ENCODE assay signal across 26 mouse cellular contexts in the genomic region with DNA sequence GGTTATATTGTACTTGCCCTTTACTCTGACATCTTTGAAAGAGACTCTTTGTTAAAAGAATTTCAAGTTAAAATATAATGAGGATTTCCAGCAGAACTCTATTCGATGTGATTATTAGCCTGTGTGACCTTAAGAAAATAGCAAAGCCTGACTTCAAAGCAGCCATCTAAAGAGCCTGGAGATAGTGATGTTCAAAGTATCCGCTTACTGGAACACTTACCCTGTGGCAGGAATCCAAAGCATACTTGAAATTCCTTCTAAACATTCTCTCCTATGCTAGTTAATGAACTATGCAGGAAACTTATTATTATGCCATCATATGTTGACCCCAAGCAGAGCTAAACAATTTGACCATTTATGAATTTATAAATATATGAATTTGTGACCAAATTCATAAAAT. TPM values are rescaled to one million over a fixed set of nuclear protein-coding genes. Genes with fewer than 3 reads are reported as not detected.
A peak's percentile ranks its signal among the peaks of the same experiment; 100 is the strongest.
DNase-seq lines count a peak whose midpoint lies in the region; ATAC-seq and TF ChIP-seq lines count a peak whose summit lies in the region.
"Had no signal": no experiment of that assay in that cellular context is flagged by ENCODE, and none has a peak within 500 bp of the region (broad histone marks: within the 10 kb centered on the region; RNA-seq: fewer than 3 reads in every experiment).

No protein-coding gene starts in this region.

- H3K36me3 ChIP-seq in kidney, embryonic 15.5 days = no peaks in the 10 kb centered on the region
- no peaks in the 10 kb centered on the region for H3K36me3 ChIP-seq in lung, embryonic 14.5 days (ENCODE audit: insufficient read depth)
- H3K36me3 ChIP-seq: embryonic facial prominence, embryonic 15.5 days; heart, embryonic 10.5 days; limb, embryonic 12.5 days; midbrain, embryonic 12.5 days had no signal

- ATAC-seq in kidney, embryonic 15.5 days (replicated peaks; ENCODE audit: low FRiP score) = 0 out of 2 replicates have a peak, but pooled peaks have one; percentile 18
- peak; percentile 76; the same call in 1 of the 2 replicates for ATAC-seq in lung, embryonic 14.5 days (ENCODE audit: insufficient read depth)
- ATAC-seq: forebrain, embryonic 13.5 days; intestine, postnatal 0 days had no signal

- H3K27me3 ChIP-seq in kidney, embryonic 15.5 days = no peaks in the 10 kb centered on the region
- H3K27me3 ChIP-seq in lung, embryonic 14.5 days (ENCODE audit: insufficient read depth, low read length) = no peaks in the 10 kb centered on the region
- H3K27me3 ChIP-seq: CH12.LX; embryonic facial prominence, embryonic 15.5 days; forebrain, embryonic 13.5 days; limb, embryonic 12.5 days; megakaryocyte, embryonic 14.5 days; midbrain, embryonic 12.5 days had no signal

- no peak overlapping the region for H3K4me2 ChIP-seq in kidney, embryonic 15.5 days
- no peak overlapping the region for H3K4me2 ChIP-seq in lung, embryonic 14.5 days
- H3K4me2 ChIP-seq: embryonic facial prominence, embryonic 15.5 days; forebrain, embryonic 13.5 days; hindbrain, embryonic 14.5 days; limb, embryonic 12.5 days; liver, embryonic 11.5 days; midbrain, embryonic 12.5 days had no signal

- no peak overlapping the region for H3K4me3 ChIP-seq in kidney, embryonic 15.5 days (replicated peaks)
- no peak overlapping the region for H3K4me3 ChIP-seq in lung, embryonic 14.5 days (ENCODE audit: low read depth, low read length)
- H3K4me3 ChIP-seq: embryonic facial prominence, embryonic 15.5 days; forebrain, embryonic 13.5 days; heart, embryonic 10.5 days; limb, embryonic 12.5 days; megakaryocyte, embryonic 14.5 days; midbrain, embryonic 12.5 days had no signal

- H3K27ac ChIP-seq in kidney, embryonic 15.5 days = no peak overlapping the region
- no peak overlapping the region for H3K27ac ChIP-seq in lung, embryonic 14.5 days (ENCODE audit: low read depth)
- H3K27ac ChIP-seq: embryonic facial prominence, embryonic 15.5 days; forebrain, embryonic 13.5 days; hindbrain, embryonic 14.5 days; limb, embryonic 12.5 days; midbrain, embryonic 12.5 days had no signal

- no peaks in the 10 kb centered on the region for H3K9me3 ChIP-seq in kidney, embryonic 15.5 days (replicated peaks)
- no peaks in the 10 kb centered on the region for H3K9me3 ChIP-seq in lung, embryonic 14.5 days (ENCODE audit: low read depth, low read length)
- H3K9me3 ChIP-seq: embryonic facial prominence, embryonic 15.5 days; forebrain, embryonic 13.5 days; heart, embryonic 10.5 days; limb, embryonic 12.5 days; megakaryocyte, embryonic 14.5 days; midbrain, embryonic 12.5 days had no signal

- WGBS in kidney, embryonic 15.5 days = 41% methylated on average over 2 of the region's 2 CpGs
- WGBS in lung, embryonic 14.5 days = 8% methylated on average over 2 of the region's 2 CpGs

- H3K9ac ChIP-seq in kidney, embryonic 15.5 days = no peak overlapping the region
- H3K9ac ChIP-seq in lung, embryonic 14.5 days = no peak overlapping the region
- H3K9ac ChIP-seq: embryonic facial prominence, embryonic 15.5 days; forebrain, embryonic 13.5 days; hindbrain, embryonic 14.5 days; limb, embryonic 12.5 days; midbrain, embryonic 12.5 days had no signal

- no peak for TF ChIP-seq CTCF in lung, embryonic 14.5 days (IDR thresholded peaks at IDR 0.05; ENCODE audit: low read depth)

- 0 out of 2 replicates have a peak, but pooled peaks cover 2% of the 10 kb centered on the region for H3K4me1 ChIP-seq in kidney, embryonic 15.5 days
- H3K4me1 ChIP-seq in lung, embryonic 14.5 days (ENCODE audit: insufficient read depth) = no peaks in the 10 kb centered on the region; the same call in 1 of the 2 replicates
- H3K4me1 ChIP-seq: embryonic facial prominence, embryonic 15.5 days; forebrain, embryonic 13.5 days; limb, embryonic 12.5 days; midbrain, embryonic 12.5 days had no signal

- no peak for DNase-seq in kidney, postnatal 4 days
- peak; percentile 74 for DNase-seq in lung, embryonic 14.5 days
- DNase-seq in lung, postnatal 36 days = no peak
- DNase-seq in Muller cell, postnatal 12 days (ENCODE audit: inconsistent ontology term) = peak; percentile 87
- DNase-seq in adipocyte (ENCODE audit: low spot score) = peak; percentile 2
- no peak for DNase-seq in layer of hippocampus, postnatal 14 days (ENCODE audit: low spot score in 2 of 2)
- DNase-seq: adrenal gland, postnatal 25 days; cerebellum, adult 18-20 months; cerebellum, postnatal 10 days; gastrocnemius, postnatal 14 days; lung, postnatal 4 days; thymus, adult 2 months; thymus, postnatal 4 days had no signal

RNA-seq across cellular contexts. Expression of a gene that starts 13.9 kb away (rescaled TPM):
- polyA plus RNA-seq in kidney, embryonic 15.5 days (2015; fragmentation: Nextera tagmentation; extraction: Ambion mirVana) = 102 and 118 TPM in 2 replicates
- polyA plus RNA-seq in lung, embryonic 14.5 days (2014; fragmentation: Nextera tagmentation; extraction: Ambion mirVana) = 71.1 and 72.0 TPM in 2 replicates
- total RNA-seq in layer of hippocampus, postnatal 14 days (2021) = 1 to 10 TPM; 6.5 to 9.8 TPM
- total RNA-seq: common myeloid progenitor, adult 5-6 weeks; hematopoietic stem cell, adult 5-6 weeks had no signal

Comparison
In these comparisons a context has a peak if more than half of its experiments do, and no peak if none do; other contexts are left out.
1. DNase-seq: peak in lung, embryonic 14.5 days (single experiment), Muller cell, postnatal 12 days (single experiment) and adipocyte (single experiment); none in kidney, postnatal 4 days (0 of 2), lung, postnatal 36 days (single experiment) and layer of hippocampus, postnatal 14 days (0 of 2).